Mouse (Mus musculus) ES-E14 (cell line): ENCODE data around the gene Kdm5a. TPM values are rescaled to one million over a fixed set of nuclear protein-coding genes. Genes with fewer than 3 reads are reported as not detected.

Experiments
- DNase-seq: peaks from one replicate; pipeline ENCODE4 v3.0.0-alpha.2; 2013; ENCODE audit warnings: low read depth, low spot score
- H3K27ac ChIP-seq: 2 replicates; pipeline ENCODE4 v1.5.1; 2012; ENCODE audit warnings: low read depth, mild to moderate bottlenecking, low read length, moderate library complexity, mixed read lengths; ENCODE audit not compliant: poor library complexity, insufficient read depth, severe bottlenecking
- H3K36me3 ChIP-seq: 2 replicates; pipeline ENCODE4 v1.6.1; 2012; ENCODE audit warnings: mild to moderate bottlenecking, low read length, moderate library complexity, mixed read lengths; ENCODE audit not compliant: control insufficient read depth, poor library complexity, insufficient read depth, severe bottlenecking
- H3K4me1 ChIP-seq, 2 experiments: fragments of 150-350 bp in 1 of 2; sonication (generic) in 1 of 2; 2 replicates each; pipeline ENCODE4 v1.6.1; 2012; ENCODE audit warnings: low read length in 2 of 2, mild to moderate bottlenecking in 1 of 2, mixed read lengths in 1 of 2; ENCODE audit not compliant: control insufficient read depth in 2 of 2, insufficient read depth in 2 of 2, poor library complexity in 1 of 2
- H3K4me3 ChIP-seq, 2 experiments: fragments of 150-350 bp in 1 of 2; sonication (generic) in 1 of 2; 2 replicates each; pipeline ENCODE4 v1.5.1; 2012; ENCODE audit warnings: low read length in 2 of 2, low read depth in 1 of 2, mild to moderate bottlenecking in 1 of 2, mixed read lengths in 1 of 2; ENCODE audit not compliant: insufficient read depth in 1 of 2, poor library complexity in 1 of 2, severe bottlenecking in 1 of 2
- H3K9ac ChIP-seq: 2 replicates; pipeline ENCODE4 v1.6.1; 2012; ENCODE audit warnings: low read depth, mild to moderate bottlenecking, low read length, mixed read lengths; ENCODE audit not compliant: poor library complexity, insufficient read depth, severe bottlenecking
- H3K9me3 ChIP-seq: fragments of 150-350 bp; sonication (generic); 2 replicates; pipeline ENCODE4 v1.6.1; 2012; ENCODE audit warnings: low read depth, mild to moderate bottlenecking, low read length; ENCODE audit not compliant: control insufficient read depth, insufficient read depth
- CHD2 ChIP-seq: IDR thresholded peaks from 2 replicates; pipeline ENCODE4 v1.6.1; 2014; ENCODE audit warnings: mild to moderate bottlenecking, low read depth, low read length, inconsistent platforms
- HCFC1 ChIP-seq: IDR thresholded peaks from 2 replicates; pipeline ENCODE4 v1.6.1; 2012; ENCODE audit warnings: low read length, inconsistent platforms, borderline replicate concordance; ENCODE audit not compliant: insufficient read depth
- MAFK ChIP-seq: IDR thresholded peaks from 2 replicates; pipeline ENCODE4 v1.6.1; 2014; ENCODE audit warnings: mild to moderate bottlenecking, low read depth, low read length, inconsistent platforms; ENCODE audit not compliant: insufficient read depth
- ZC3H11A ChIP-seq: IDR thresholded peaks from 2 replicates; pipeline ENCODE4 v1.6.1; 2012; ENCODE audit warnings: low read depth, mild to moderate bottlenecking, inconsistent platforms, low read length, borderline replicate concordance
- ZNF384 ChIP-seq: IDR thresholded peaks from 2 replicates; pipeline ENCODE4 v1.6.1; 2012; ENCODE audit warnings: low read depth, low read length, inconsistent platforms
- in situ Hi-C, 2 experiments: fragments of 600-800 bp; cut with MboI; formaldehyde crosslinking; loops; one replicate each; pipeline ENCODE4 v1.15.1; 2025; ENCODE audit warnings: low sequenced_read_pairs in 2 of 2, inconsistent platforms in 1 of 2; ENCODE audit not compliant: unreplicated experiment in 2 of 2
- total RNA-seq: library from RNA; depleted of rRNA; stranded (reverse); fragments of 300-350 nt; gene quantifications from 2 replicates; pipeline ENCODE4 v1.2.3, GENCODE M21; 2012

Gene Kdm5a
- total RNA-seq, 1 experiment, result 53.3 TPM

DNA sequence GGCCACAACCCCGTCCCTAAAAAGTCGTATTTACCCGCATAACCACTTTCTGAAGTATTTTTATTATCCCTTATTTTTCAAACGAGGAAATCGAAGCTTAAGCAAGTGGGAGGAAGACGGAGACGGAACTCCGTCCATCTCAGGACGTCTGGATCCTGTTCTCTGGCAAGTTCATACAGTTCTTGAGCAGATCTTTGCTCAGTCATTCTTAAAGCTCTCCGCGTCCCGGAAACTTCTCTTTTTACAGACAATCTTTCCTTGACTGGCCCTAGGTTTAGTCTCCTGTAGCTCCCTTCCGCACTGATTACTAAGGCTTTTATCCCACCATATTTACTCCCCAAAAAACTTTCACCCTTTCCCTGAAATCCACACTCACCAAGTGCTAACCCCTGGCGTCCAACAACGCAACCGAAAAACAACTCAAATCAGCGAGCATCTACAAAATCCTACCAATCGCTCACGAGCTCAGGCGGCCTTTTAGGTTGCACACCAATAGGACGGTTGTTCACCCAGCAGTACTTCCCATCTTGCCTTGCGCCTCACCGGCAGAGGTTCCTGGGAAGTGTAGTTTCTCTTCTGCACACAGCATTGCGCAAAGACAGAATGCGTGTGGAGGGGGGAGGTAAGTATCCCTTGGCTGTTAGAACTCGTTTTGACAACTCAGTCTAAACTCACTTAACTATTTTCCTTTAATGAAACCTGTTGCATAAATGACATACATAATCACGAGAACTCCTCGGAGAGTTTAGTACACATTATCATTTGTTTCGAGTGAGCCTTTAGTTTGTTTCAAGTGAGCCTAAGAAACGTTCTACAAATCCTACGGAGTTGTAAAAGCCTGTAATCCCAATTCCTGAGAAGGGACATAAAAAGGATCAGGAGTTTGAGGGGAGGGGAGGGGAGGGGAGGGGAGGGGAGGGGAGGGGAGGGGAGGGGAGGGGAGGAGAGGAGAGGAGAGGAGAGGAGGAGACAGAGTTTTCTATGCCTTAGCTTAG is 6.7 kb upstream of the Kdm5a start:
- TF ChIP-seq CHD2 (0 out of 2 replicates have a peak, but pooled peaks have one; percentile 35), HCFC1 (peak; percentile 97), ZNF384 (no peak), MAFK (no peak), ZC3H11A (no peak)
- H3K9ac ChIP-seq, result peak overlapping the region; percentile 88
- H3K4me1 ChIP-seq, result no peaks in the 10 kb centered on the region; a peak in 1 of 4 replicates
- H3K27ac ChIP-seq, result peak overlapping the region; percentile 68; the same call in 1 of the 2 replicates
- peak overlapping the region; percentile 80 to 86 for H3K4me3 ChIP-seq
- H3K36me3 ChIP-seq, result peaks cover 6% of the 10 kb centered on the region
- in situ Hi-C loops, result no loop called here
- peak; percentile 90 for DNase-seq
- H3K9me3 ChIP-seq, result no peaks in the 10 kb centered on the region

DNA sequence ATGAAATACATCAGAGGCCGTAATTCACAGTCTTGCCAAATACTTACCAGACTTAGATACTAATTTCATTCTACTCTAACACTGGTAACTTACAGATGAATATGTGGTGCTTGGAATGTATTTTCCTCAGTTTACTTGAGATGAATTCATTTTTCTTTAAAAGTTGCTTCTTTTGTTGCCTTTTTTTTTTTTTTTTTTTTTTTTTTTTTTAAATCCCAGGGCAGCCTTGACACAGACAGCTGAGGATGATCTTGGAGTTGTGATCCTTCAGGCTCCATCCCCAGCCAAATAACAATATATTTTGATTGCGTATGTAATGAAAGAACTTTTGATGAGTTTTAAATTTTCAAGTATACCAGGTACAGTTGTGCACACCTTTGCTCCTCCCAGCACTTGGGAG is 1.8 kb upstream of the Kdm5a start:
- peak; percentile 75; the same call in 1 of the 2 replicates for TF ChIP-seq ZNF384
- TF ChIP-seq CHD2, result no peak
- DNase-seq, result no peak
- in situ Hi-C loops, result no loop called here
- no peak overlapping the region for H3K9ac ChIP-seq
- H3K4me3 ChIP-seq, result no peak overlapping the region
- H3K36me3 ChIP-seq, result no peaks in the 10 kb centered on the region; the same call in 1 of the 2 replicates
- H3K27ac ChIP-seq, result no peak overlapping the region
- H3K4me1 ChIP-seq, result peaks cover 0 to 3% of the 10 kb centered on the region in 2 experiments; a peak in 1 of 4 replicates
- no peaks in the 10 kb centered on the region for H3K9me3 ChIP-seq

DNA sequence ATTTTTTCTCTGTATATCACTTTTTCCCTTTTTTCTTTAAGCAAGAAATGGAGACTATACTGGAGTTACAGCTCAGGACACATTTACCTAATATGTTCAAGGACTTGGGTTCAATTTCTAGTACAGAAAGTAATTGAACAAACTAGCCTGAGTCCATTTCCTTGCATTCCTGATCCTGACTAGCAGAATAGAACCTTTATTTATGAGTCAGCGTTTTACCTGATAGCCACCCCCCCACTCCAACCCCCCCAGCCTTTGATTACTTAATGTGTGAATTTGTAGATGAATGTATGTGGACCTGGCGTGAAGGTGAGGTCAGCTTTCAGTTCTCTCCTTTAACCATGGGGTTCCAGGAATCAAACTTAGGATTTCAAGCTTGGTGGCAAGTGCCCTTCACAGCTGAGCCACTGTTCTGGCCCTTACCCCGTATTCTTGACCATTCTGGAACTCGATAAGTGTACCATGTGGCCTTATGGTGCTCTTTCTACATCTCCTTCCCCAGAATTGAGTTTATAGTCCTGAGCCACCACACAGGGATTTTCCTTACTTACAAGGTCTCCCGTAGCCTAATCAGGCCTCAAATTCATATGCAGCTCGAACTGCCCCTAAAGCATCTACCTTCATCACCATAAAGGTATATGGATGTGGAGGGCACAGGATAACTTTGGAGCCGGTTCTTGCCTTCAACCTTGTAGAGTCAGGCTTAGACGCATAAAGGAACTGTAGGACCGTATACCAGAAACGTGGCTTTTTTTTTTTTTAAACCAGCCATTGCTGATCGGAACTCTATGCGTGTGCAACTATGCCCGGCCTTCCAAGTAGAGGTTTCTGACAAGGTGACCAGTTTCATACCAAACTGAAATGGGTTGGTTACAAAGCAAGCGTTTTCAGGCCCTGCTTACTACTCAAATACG is 893 bp upstream of the Kdm5a start:
- H3K36me3 ChIP-seq, result peaks cover 5% of the 10 kb centered on the region; the same call in 1 of the 2 replicates
- H3K4me3 ChIP-seq, result peak overlapping the region; percentile 92 to 97
- no peak for DNase-seq
- no peaks in the 10 kb centered on the region for H3K9me3 ChIP-seq
- H3K4me1 ChIP-seq, result peaks cover 0 to 3% of the 10 kb centered on the region in 2 experiments; a peak in 1 of 4 replicates
- TF ChIP-seq MAFK (peak; percentile 73), ZNF384 (no peak)
- peak overlapping the region; percentile 92 for H3K9ac ChIP-seq
- in situ Hi-C loops, result no loop called here
- peak overlapping the region; percentile 74 for H3K27ac ChIP-seq

DNA sequence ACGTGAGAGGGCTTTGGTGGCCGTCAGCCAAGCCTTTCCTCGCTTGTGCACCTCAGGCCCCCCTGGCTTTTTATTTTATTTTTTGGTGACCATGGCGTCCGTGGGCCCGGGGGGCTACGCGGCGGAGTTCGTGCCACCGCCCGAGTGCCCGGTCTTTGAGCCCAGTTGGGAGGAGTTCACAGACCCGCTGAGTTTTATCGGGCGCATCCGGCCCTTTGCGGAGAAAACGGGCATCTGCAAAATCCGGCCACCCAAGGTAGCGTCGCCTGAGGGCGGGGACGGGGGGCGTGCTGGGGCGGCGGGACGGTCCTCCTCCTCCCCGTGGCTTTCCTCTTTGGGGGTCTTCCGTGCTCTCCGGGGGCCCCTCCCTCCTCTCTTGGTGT is 590 bp downstream of the Kdm5a start:
- DNase-seq, result no peak
- Histone ChIP-seq H3K4me1 (peaks cover 0 to 3% of the 10 kb centered on the region in 2 experiments; a peak in 1 of 4 replicates), H3K27ac (peak overlapping the region; percentile 74; the same call in 1 of the 2 replicates), H3K9ac (peak overlapping the region; percentile 92), H3K4me3 (peak overlapping the region; percentile 92 to 97), H3K9me3 (no peaks in the 10 kb centered on the region), H3K36me3 (peaks cover 10% of the 10 kb centered on the region)
- in situ Hi-C loops, result no loop called here
- no peak for TF ChIP-seq CHD2
- no peak for TF ChIP-seq HCFC1
- TF ChIP-seq ZNF384, result no peak
- TF ChIP-seq ZC3H11A, result no peak
- no peak for TF ChIP-seq MAFK
